Mouse (Mus musculus): ENCODE data around the gene Ednra. TPM values are rescaled to one million over a fixed set of nuclear protein-coding genes. Genes with fewer than 3 reads are reported as not detected.
A peak's percentile ranks its signal among the peaks of the same experiment; 100 is the strongest.

The Ednra gene
- polyA plus RNA-seq, 1 experiment, result 0.34 TPM

GRCm38 (mm10) chr8:77634035-77634434 is 90.2 kb downstream of the Ednra start:
- no peak overlapping the region for H3K27ac ChIP-seq (ENCODE audit: insufficient read depth, low read length)
- H3K27me3 ChIP-seq (ENCODE audit: control insufficient read depth, insufficient read depth, low read length, poor library complexity, severe bottlenecking), result no peaks in the 10 kb centered on the region; the same call in 1 of the 2 replicates
- no peaks in the 10 kb centered on the region for H3K9me3 ChIP-seq (replicated peaks; ENCODE audit: control insufficient read depth, insufficient read depth, low read length, poor library complexity, severe bottlenecking)
- H3K9ac ChIP-seq (ENCODE audit: low read depth, poor library complexity, severe bottlenecking), result no peak overlapping the region
- H3K4me1 ChIP-seq (ENCODE audit: control insufficient read depth, insufficient read depth, low read length), result no peaks in the 10 kb centered on the region
- H3K36me3 ChIP-seq (ENCODE audit: control insufficient read depth, insufficient read depth, low read length, poor library complexity, severe bottlenecking), result no peaks in the 10 kb centered on the region
- H3K4me3 ChIP-seq (ENCODE audit: low read depth, low read length), result no peak overlapping the region
- no peak for TF ChIP-seq EP300 (IDR thresholded peaks at IDR 0.05; ENCODE audit: insufficient read depth, low read depth, low read length)

GRCm38 (mm10) chr8:77633211-77633610 is 91.1 kb downstream of the Ednra start:
- no peaks in the 10 kb centered on the region for H3K9me3 ChIP-seq (replicated peaks; ENCODE audit: control insufficient read depth, insufficient read depth, low read length, poor library complexity, severe bottlenecking)
- no peaks in the 10 kb centered on the region for H3K36me3 ChIP-seq (ENCODE audit: control insufficient read depth, insufficient read depth, low read length, poor library complexity, severe bottlenecking)
- H3K4me1 ChIP-seq (ENCODE audit: control insufficient read depth, insufficient read depth, low read length), result no peaks in the 10 kb centered on the region
- TF ChIP-seq EP300 (IDR thresholded peaks at IDR 0.05; ENCODE audit: insufficient read depth, low read depth, low read length) (no peak), CTCF (IDR thresholded peaks at IDR 0.05; ENCODE audit: low read depth, low read length) (no peak), POLR2A (IDR thresholded peaks at IDR 0.05; ENCODE audit: insufficient read depth, low read length) (no peak)
- no peak overlapping the region for H3K9ac ChIP-seq (ENCODE audit: low read depth, poor library complexity, severe bottlenecking)
- no peaks in the 10 kb centered on the region; the same call in 1 of the 2 replicates for H3K27me3 ChIP-seq (ENCODE audit: control insufficient read depth, insufficient read depth, low read length, poor library complexity, severe bottlenecking)
- no peak overlapping the region for H3K27ac ChIP-seq (ENCODE audit: insufficient read depth, low read length)
- no peak overlapping the region for H3K4me3 ChIP-seq (ENCODE audit: low read depth, low read length)

- no peak overlapping the region for H3K4me3 ChIP-seq (ENCODE audit: low read depth, low read length)
- H3K9ac ChIP-seq (ENCODE audit: low read depth, poor library complexity, severe bottlenecking), result no peak overlapping the region
- H3K4me1 ChIP-seq (ENCODE audit: control insufficient read depth, insufficient read depth, low read length), result no peaks in the 10 kb centered on the region
- H3K27ac ChIP-seq (ENCODE audit: insufficient read depth, low read length), result no peak overlapping the region
- H3K9me3 ChIP-seq (replicated peaks; ENCODE audit: control insufficient read depth, insufficient read depth, low read length, poor library complexity, severe bottlenecking), result no peaks in the 10 kb centered on the region
- TF ChIP-seq EP300 (IDR thresholded peaks at IDR 0.05; ENCODE audit: insufficient read depth, low read depth, low read length) (no peak), POLR2A (IDR thresholded peaks at IDR 0.05; ENCODE audit: insufficient read depth, low read length) (no peak), CTCF (IDR thresholded peaks at IDR 0.05; ENCODE audit: low read depth, low read length) (no peak)
- no peaks in the 10 kb centered on the region for H3K36me3 ChIP-seq (ENCODE audit: control insufficient read depth, insufficient read depth, low read length, poor library complexity, severe bottlenecking)
- no peaks in the 10 kb centered on the region; the same call in 1 of the 2 replicates for H3K27me3 ChIP-seq (ENCODE audit: control insufficient read depth, insufficient read depth, low read length, poor library complexity, severe bottlenecking)
Measured at GRCm38 (mm10) chr8:77630691-77631090, 93.6 kb downstream of the Ednra start.

- no peaks in the 10 kb centered on the region for H3K36me3 ChIP-seq (ENCODE audit: control insufficient read depth, insufficient read depth, low read length, poor library complexity, severe bottlenecking)
- H3K4me3 ChIP-seq (ENCODE audit: low read depth, low read length), result no peak overlapping the region
- no peak overlapping the region for H3K27ac ChIP-seq (ENCODE audit: insufficient read depth, low read length)
- no peak overlapping the region for H3K9ac ChIP-seq (ENCODE audit: low read depth, poor library complexity, severe bottlenecking)
- no peaks in the 10 kb centered on the region for H3K4me1 ChIP-seq (ENCODE audit: control insufficient read depth, insufficient read depth, low read length)
- no peaks in the 10 kb centered on the region; the same call in 1 of the 2 replicates for H3K27me3 ChIP-seq (ENCODE audit: control insufficient read depth, insufficient read depth, low read length, poor library complexity, severe bottlenecking)
- H3K9me3 ChIP-seq (replicated peaks; ENCODE audit: control insufficient read depth, insufficient read depth, low read length, poor library complexity, severe bottlenecking), result no peaks in the 10 kb centered on the region
- no peak for TF ChIP-seq EP300 (IDR thresholded peaks at IDR 0.05; ENCODE audit: insufficient read depth, low read depth, low read length)
- TF ChIP-seq CTCF (IDR thresholded peaks at IDR 0.05; ENCODE audit: low read depth, low read length), result peak; percentile 95
- TF ChIP-seq POLR2A (IDR thresholded peaks at IDR 0.05; ENCODE audit: insufficient read depth, low read length), result no peak
Measured at GRCm38 (mm10) chr8:77629858-77630537, 94.3 kb downstream of the Ednra start.

- TF ChIP-seq EP300 (IDR thresholded peaks at IDR 0.05; ENCODE audit: insufficient read depth, low read depth, low read length), result no peak
- TF ChIP-seq POLR2A (IDR thresholded peaks at IDR 0.05; ENCODE audit: insufficient read depth, low read length), result no peak
- no peak for TF ChIP-seq CTCF (IDR thresholded peaks at IDR 0.05; ENCODE audit: low read depth, low read length)
- Histone ChIP-seq H3K36me3 (ENCODE audit: control insufficient read depth, insufficient read depth, low read length, poor library complexity, severe bottlenecking) (no peaks in the 10 kb centered on the region), H3K27me3 (ENCODE audit: control insufficient read depth, insufficient read depth, low read length, poor library complexity, severe bottlenecking) (no peaks in the 10 kb centered on the region), H3K9ac (ENCODE audit: low read depth, poor library complexity, severe bottlenecking) (no peak overlapping the region), H3K4me3 (ENCODE audit: low read depth, low read length) (no peak overlapping the region), H3K27ac (ENCODE audit: insufficient read depth, low read length) (no peak overlapping the region), H3K4me1 (ENCODE audit: control insufficient read depth, insufficient read depth, low read length) (no peaks in the 10 kb centered on the region), H3K9me3 (replicated peaks; ENCODE audit: control insufficient read depth, insufficient read depth, low read length, poor library complexity, severe bottlenecking) (no peaks in the 10 kb centered on the region)
Measured at GRCm38 (mm10) chr8:77623677-77624209, 100.5 kb downstream of the Ednra start.

GRCm38 (mm10) chr8:77617916-77618315 is 106.3 kb downstream of the Ednra start:
- TF ChIP-seq POLR2A (IDR thresholded peaks at IDR 0.05; ENCODE audit: insufficient read depth, low read length) (no peak), CTCF (IDR thresholded peaks at IDR 0.05; ENCODE audit: low read depth, low read length) (peak; percentile 3), EP300 (IDR thresholded peaks at IDR 0.05; ENCODE audit: insufficient read depth, low read depth, low read length) (no peak)
- no peak overlapping the region for H3K27ac ChIP-seq (ENCODE audit: insufficient read depth, low read length)
- H3K27me3 ChIP-seq (ENCODE audit: control insufficient read depth, insufficient read depth, low read length, poor library complexity, severe bottlenecking), result no peaks in the 10 kb centered on the region
- no peak overlapping the region for H3K4me3 ChIP-seq (ENCODE audit: low read depth, low read length)
- H3K36me3 ChIP-seq (ENCODE audit: control insufficient read depth, insufficient read depth, low read length, poor library complexity, severe bottlenecking), result no peaks in the 10 kb centered on the region
- H3K4me1 ChIP-seq (ENCODE audit: control insufficient read depth, insufficient read depth, low read length), result no peaks in the 10 kb centered on the region
- no peaks in the 10 kb centered on the region for H3K9me3 ChIP-seq (replicated peaks; ENCODE audit: control insufficient read depth, insufficient read depth, low read length, poor library complexity, severe bottlenecking)
- H3K9ac ChIP-seq (ENCODE audit: low read depth, poor library complexity, severe bottlenecking), result no peak overlapping the region

Other genes with a start within 250 kb of the Ednra start
- 26.0 and 26.7 TPM in 2 replicates for gene Arhgap10, start 206.5 kb downstream of the Ednra start, polyA plus RNA-seq (2011; ENCODE audit: insufficient read depth, insufficient read length, low read depth, missing spikeins)
- 21.3 and 21.5 TPM in 2 replicates for gene Prmt9, start 175.1 kb downstream of the Ednra start, polyA plus RNA-seq (2011; ENCODE audit: insufficient read depth, insufficient read length, low read depth, missing spikeins)
- gene Tmem184c, start 113.8 kb downstream of the Ednra start, polyA plus RNA-seq (2011; ENCODE audit: insufficient read depth, insufficient read length, low read depth, missing spikeins), result 41.0 and 42.6 TPM in 2 replicates